Mouse (Mus musculus): ENCODE data around the gene Tbl2.

- TF ChIP-seq POLR2A (IDR thresholded peaks at IDR 0.05; ENCODE audit: low read depth, low read length), result no peak
- no peak for TF ChIP-seq CTCF (conservative IDR thresholded peaks at IDR 0.05; ENCODE audit: insufficient read depth, insufficient read length, low read depth, low read length)
Observed at GRCm38 (mm10) chr5:135109017-135109416, 40.4 kb upstream of the Tbl2 start.
